Mouse (Mus musculus) lung, postnatal 0 days (tissue): ENCODE results near the gene Lonp2.

Experiments
- CTCF ChIP-seq: IDR thresholded peaks from 2 replicates; pipeline ENCODE4 v1.5.1; 2016; ENCODE audit warnings: antibody characterized with exemption, mild to moderate bottlenecking
- EP300 ChIP-seq: IDR thresholded peaks from 2 replicates; pipeline ENCODE4 v1.6.1; 2016; ENCODE audit warnings: antibody characterized with exemption, mild to moderate bottlenecking, control low read depth

GRCm38 (mm10) chr8:86588338-86588737 lies 35.5 kb upstream of the Lonp2 start:
- TF ChIP-seq CTCF (no peak), EP300 (no peak)
